Comparison of ENCODE assay signal across 12 mouse cellular contexts in the genomic region with DNA sequence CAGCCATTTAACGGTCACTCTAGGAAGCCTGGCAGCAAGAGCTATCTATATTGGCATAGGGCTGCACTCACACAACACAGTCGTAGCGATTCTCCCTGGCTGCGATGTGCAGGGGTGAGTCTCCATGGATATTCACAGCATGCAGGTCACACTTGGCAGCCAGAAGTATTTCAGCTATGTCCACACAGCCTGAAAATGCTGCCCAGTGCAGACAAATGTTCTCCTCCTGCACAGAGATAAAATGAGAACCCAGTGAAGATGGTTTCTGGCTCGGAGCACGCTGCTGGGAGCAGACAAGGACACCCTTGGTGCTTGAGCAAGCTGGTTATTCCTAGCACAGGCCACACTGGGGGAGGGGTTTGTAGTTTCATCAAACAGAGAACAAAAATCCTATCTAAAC. TPM values are rescaled to one million over a fixed set of nuclear protein-coding genes. Genes with fewer than 3 reads are reported as not detected.
DNase-seq lines count a peak whose midpoint lies in the region; ATAC-seq and TF ChIP-seq lines count a peak whose summit lies in the region.
"Had no signal": no experiment of that assay in that cellular context is flagged by ENCODE, and none has a peak within 500 bp of the region (broad histone marks: within the 10 kb centered on the region; RNA-seq: fewer than 3 reads in every experiment).

No protein-coding gene starts in this region.

- no peak overlapping the region; the same call in 1 of the 2 replicates for H3K27ac ChIP-seq in heart, adult 2 months
- no peak overlapping the region for H3K27ac ChIP-seq in heart, embryonic 12.5 days (ENCODE audit: poor library complexity, severe bottlenecking)
- no peak overlapping the region for H3K27ac ChIP-seq in cerebellum, adult 2 months (ENCODE audit: insufficient read depth, low read length)
- H3K27ac ChIP-seq: embryonic facial prominence, embryonic 15.5 days; kidney, embryonic 15.5 days; lung, embryonic 15.5 days had no signal

- no peak for TF ChIP-seq CTCF in heart, adult 2 months (IDR thresholded peaks at IDR 0.05)
- TF ChIP-seq CTCF in cerebellum, adult 2 months (IDR thresholded peaks at IDR 0.05; ENCODE audit: borderline replicate concordance, insufficient read depth, low read depth, low read length), result no peak

- no peak overlapping the region for H3K4me2 ChIP-seq in heart, embryonic 12.5 days
- H3K4me2 ChIP-seq: embryonic facial prominence, embryonic 15.5 days; kidney, embryonic 15.5 days; lung, embryonic 15.5 days had no signal

- no peaks in the 10 kb centered on the region for H3K9me3 ChIP-seq in heart, embryonic 12.5 days (replicated peaks)
- H3K9me3 ChIP-seq: embryonic facial prominence, embryonic 15.5 days; kidney, embryonic 15.5 days; lung, embryonic 15.5 days had no signal

- ATAC-seq in heart, embryonic 12.5 days (ENCODE audit: insufficient number of reproducible peaks, low FRiP score), result no peak
- ATAC-seq: midbrain, embryonic 16.5 days had no signal

- no peak; the same call in 1 of the 2 replicates for TF ChIP-seq EP300 in heart, adult 2 months (IDR thresholded peaks at IDR 0.05; ENCODE audit: insufficient read depth, low read depth, low read length)

- 63% methylated on average over 6 of the region's 6 CpGs for WGBS in heart, adult 2 months
- 65% methylated on average over 6 of the region's 6 CpGs for WGBS in heart, embryonic 12.5 days
- WGBS in cerebellum, adult 2 months, result 9% methylated on average over 6 of the region's 6 CpGs

- DNase-seq in heart, adult 2 months, result peak; percentile 26 to 73
- peak; percentile 28 to 53 for DNase-seq in cerebellum, adult 2 months
- DNase-seq in gastrocnemius, postnatal 14 days, result peak; percentile 46
- peak; percentile 41 to 66 for DNase-seq in left cerebral cortex, postnatal 14 days (ENCODE audit: low spot score in 2 of 2)
- no peak for DNase-seq in thymus, postnatal 0 days (ENCODE audit: low spot score)
- DNase-seq in lung, postnatal 10 days, result no peak
- DNase-seq in thymus, postnatal 4 days, result no peak

- peaks cover 4% of the 10 kb centered on the region; the same call in 1 of the 2 replicates for H3K4me1 ChIP-seq in heart, adult 2 months (ENCODE audit: control insufficient read depth, insufficient read depth, low read length)
- H3K4me1 ChIP-seq in heart, embryonic 12.5 days (replicated peaks), result no peaks in the 10 kb centered on the region; the same call in 1 of the 2 replicates
- peaks cover 7% of the 10 kb centered on the region for H3K4me1 ChIP-seq in cerebellum, adult 2 months (ENCODE audit: control insufficient read depth, insufficient read depth, low read length)
- H3K4me1 ChIP-seq: embryonic facial prominence, embryonic 15.5 days; kidney, embryonic 15.5 days; lung, embryonic 15.5 days had no signal

- no peaks in the 10 kb centered on the region for H3K79me2 ChIP-seq in heart, adult 2 months (replicated peaks; ENCODE audit: control insufficient read depth, insufficient read depth, low read length)

- peaks cover 7% of the 10 kb centered on the region for H3K36me3 ChIP-seq in heart, adult 2 months (ENCODE audit: control insufficient read depth, insufficient read depth, low read length)
- H3K36me3 ChIP-seq in heart, embryonic 12.5 days, result peaks cover 90% of the 10 kb centered on the region

- H3K27me3 ChIP-seq in heart, adult 2 months (ENCODE audit: control insufficient read depth, insufficient read depth, low read length), result no peaks in the 10 kb centered on the region
- H3K27me3 ChIP-seq in heart, embryonic 12.5 days (replicated peaks), result no peaks in the 10 kb centered on the region
- H3K27me3 ChIP-seq in cerebellum, adult 2 months (ENCODE audit: control insufficient read depth, insufficient read depth, low read length), result no peaks in the 10 kb centered on the region
- H3K27me3 ChIP-seq: embryonic facial prominence, embryonic 15.5 days; kidney, embryonic 15.5 days; lung, embryonic 15.5 days had no signal

- H3K4me3 ChIP-seq in heart, adult 2 months, result no peak overlapping the region
- no peak overlapping the region for H3K4me3 ChIP-seq in heart, embryonic 12.5 days
- H3K4me3 ChIP-seq in cerebellum, adult 2 months (replicated peaks; ENCODE audit: insufficient read depth, low read depth, low read length), result no peak overlapping the region
- H3K4me3 ChIP-seq: embryonic facial prominence, embryonic 15.5 days; kidney, embryonic 15.5 days; lung, embryonic 15.5 days had no signal

- intact Hi-C loops in heart, adult 2 months (cut with DNase I), result no loop called here
- intact Hi-C loops in gastrocnemius, postnatal 14 days (cut with DNase I; ENCODE audit: low total_unique reads), result no loop called here
- intact Hi-C loops in left cerebral cortex, postnatal 14 days (cut with DNase I), result no loop called here

- H3K9ac ChIP-seq in heart, adult 2 months (ENCODE audit: low read depth, low read length), result no peak overlapping the region
- no peak overlapping the region for H3K9ac ChIP-seq in heart, embryonic 12.5 days
- H3K9ac ChIP-seq: embryonic facial prominence, embryonic 15.5 days; kidney, embryonic 15.5 days; lung, embryonic 15.5 days had no signal

- TF ChIP-seq POLR2A in heart, adult 2 months (IDR thresholded peaks at IDR 0.05; ENCODE audit: insufficient read depth, low read depth, low read length), result no peak
- TF ChIP-seq POLR2A in cerebellum, adult 2 months (IDR thresholded peaks at IDR 0.05; ENCODE audit: borderline replicate concordance, insufficient read depth, low read length), result no peak

RNA-seq across cellular contexts. Expression of gene Cacna1b, which starts 43.2 kb away (rescaled TPM):
- total RNA-seq in heart, adult 2 months (2021), result under 1 TPM; 0.05 to 0.09 TPM
- polyA plus RNA-seq in heart, adult 2 months (2012; rRNA removed), result 0.12 and 0.25 TPM in 2 replicates
- polyA plus RNA-seq in heart, embryonic 12.5 days (2016; fragmentation: Nextera tagmentation; extraction: Ambion mirVana), result 0.18 and 0.23 TPM in 2 replicates
- 32.9 and 35.5 TPM in 2 replicates for polyA plus RNA-seq in cerebellum, adult 2 months (2012; rRNA removed)
- under 1 TPM; 0.12 to 0.40 TPM for total RNA-seq in gastrocnemius, postnatal 14 days (2021)
- 100 to 1,000 TPM; 108 to 125 TPM for total RNA-seq in left cerebral cortex, postnatal 14 days (2021)
- 0.46 and 0.48 TPM in 2 replicates for polyA plus RNA-seq in thymus, postnatal 0 days (2015; fragmentation: Nextera tagmentation; extraction: Ambion mirVana)

Comparison
In these comparisons a context has a peak if more than half of its experiments do, and no peak if none do; other contexts are left out.
1. DNase-seq: peak in heart, adult 2 months (2 of 2), cerebellum, adult 2 months (2 of 2), gastrocnemius, postnatal 14 days (single experiment) and left cerebral cortex, postnatal 14 days (2 of 2); none in thymus, postnatal 0 days (single experiment), lung, postnatal 10 days (single experiment) and thymus, postnatal 4 days (single experiment).
2. RNA of gene Cacna1b, which starts 43.2 kb away (polyA plus RNA-seq): 32.9 to 35.5 TPM in cerebellum, adult 2 months; 0.46 to 0.48 TPM in thymus, postnatal 0 days, 0.12 to 0.25 TPM in heart, adult 2 months and 0.18 to 0.23 TPM in heart, embryonic 12.5 days; every median in the first group is over 10 times any median in the second.